Mouse (Mus musculus) limb, embryonic 15.5 days (tissue): ENCODE data around the gene Zdhhc14. TPM values are rescaled to one million over a fixed set of nuclear protein-coding genes. Genes with fewer than 3 reads are reported as not detected.

ENCODE experiments used
- ATAC-seq: fragments of 200-750 bp; cut with Nextera tagmentation; 2 replicates; pipeline ENCODE4 v1.8.0; 2017; ENCODE audit warnings: low read depth, moderate TSS enrichment; ENCODE audit not compliant: insufficient number of reproducible peaks, low FRiP score, low TSS enrichment
- H3K27ac ChIP-seq: fragments of 300-500 bp; sonication (generic); 2 replicates; pipeline ENCODE4 v1.5.1; 2015; ENCODE audit warnings: moderate library complexity, mild to moderate bottlenecking, inconsistent platforms
- H3K27me3 ChIP-seq: fragments of 300-500 bp; sonication (generic); 2 replicates; pipeline ENCODE4 v1.6.1; 2015; ENCODE audit warnings: inconsistent platforms
- H3K36me3 ChIP-seq: fragments of 300-500 bp; sonication (generic); 2 replicates; pipeline ENCODE4 v1.6.1; 2015; ENCODE audit warnings: inconsistent platforms
- H3K4me1 ChIP-seq: fragments of 300-500 bp; sonication (generic); 2 replicates; pipeline ENCODE4 v1.6.1; 2015; ENCODE audit warnings: inconsistent platforms
- H3K4me2 ChIP-seq: fragments of 300-500 bp; sonication (generic); 2 replicates; pipeline ENCODE4 v1.6.1; 2015; ENCODE audit warnings: mild to moderate bottlenecking, inconsistent platforms
- H3K4me3 ChIP-seq: fragments of 300-500 bp; sonication (generic); 2 replicates; pipeline ENCODE4 v1.5.1; 2015; ENCODE audit warnings: mild to moderate bottlenecking, inconsistent platforms
- H3K9ac ChIP-seq: fragments of 300-500 bp; sonication (generic); 2 replicates; pipeline ENCODE4 v1.6.1; 2015; ENCODE audit warnings: inconsistent platforms
- H3K9me3 ChIP-seq: fragments of 300-500 bp; sonication (generic); 2 replicates; pipeline ENCODE4 v1.6.1; 2016; ENCODE audit warnings: inconsistent platforms
- WGBS: fragments of 180-500 bp; shearing (Covaris S2); methylation state at CpG from one replicate; pipeline ENCODE4 v1.1.7; 2015; 5-methylcytosine and 5-hydroxymethylcytosine counted together
- polyA plus RNA-seq: library from polyadenylated mRNA; unstranded; fragments of >200 nt; fragmentation: Nextera tagmentation; extraction: Ambion mirVana; gene quantifications from 2 replicates; pipeline ENCODE4 v1.2.1, GENCODE M21; 2015

Gene Zdhhc14
- polyA plus RNA-seq, 1 experiment from 2014 or later: 5.1 TPM

- Histone ChIP-seq H3K27ac (no peak overlapping the region), H3K9me3 (no peaks in the 10 kb centered on the region), H3K4me3 (no peak overlapping the region), H3K4me1 (peaks cover 9% of the 10 kb centered on the region; the same call in 1 of the 2 replicates), H3K36me3 (no peaks in the 10 kb centered on the region), H3K9ac (no peak overlapping the region), H3K27me3 (no peaks in the 10 kb centered on the region), H3K4me2 (no peak overlapping the region)
- WGBS: 79% methylated on average over 4 of the region's 4 CpGs
- ATAC-seq: no peak
These were observed 159.2 kb downstream of the Zdhhc14 start for GRCm38 (mm10) chr17:5651551-5651950.

DNA sequence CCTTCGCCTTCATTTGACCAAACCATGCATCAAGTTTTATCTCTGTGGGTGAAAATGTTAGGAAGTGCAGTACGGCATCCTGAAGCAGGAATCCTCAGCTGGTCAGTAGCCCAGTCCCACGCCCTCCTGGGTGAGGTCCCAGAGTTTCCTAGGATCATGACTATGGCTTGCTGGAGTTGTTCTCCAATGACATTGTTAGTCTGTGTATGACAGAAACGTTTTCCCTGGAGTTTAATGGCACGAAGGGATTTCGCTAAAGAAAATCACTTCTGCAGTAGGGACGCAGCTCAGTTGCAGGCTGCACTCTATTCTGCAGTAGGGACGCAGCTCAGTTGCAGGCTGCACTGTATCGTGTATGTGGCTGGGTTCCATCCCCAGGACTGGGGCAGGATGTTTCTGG, 161.6 kb downstream of the Zdhhc14 start:
- H3K36me3 ChIP-seq: no peaks in the 10 kb centered on the region
- H3K27ac ChIP-seq: no peak overlapping the region
- H3K27me3 ChIP-seq: no peaks in the 10 kb centered on the region
- no peaks in the 10 kb centered on the region for H3K9me3 ChIP-seq
- peaks cover 9% of the 10 kb centered on the region; the same call in 1 of the 2 replicates for H3K4me1 ChIP-seq
- no peak overlapping the region for H3K4me3 ChIP-seq
- ATAC-seq: no peak
- 66% methylated on average over 9 of the region's 9 CpGs for WGBS
- H3K9ac ChIP-seq: no peak overlapping the region
- no peak overlapping the region for H3K4me2 ChIP-seq

- no peak overlapping the region for H3K4me3 ChIP-seq
- no peaks in the 10 kb centered on the region for H3K9me3 ChIP-seq
- 92% methylated on average over 4 of the region's 4 CpGs for WGBS
- ATAC-seq: no peak
- H3K27ac ChIP-seq: no peak overlapping the region
- H3K4me2 ChIP-seq: no peak overlapping the region
- peaks cover 9% of the 10 kb centered on the region; the same call in 1 of the 2 replicates for H3K4me1 ChIP-seq
- H3K36me3 ChIP-seq: no peaks in the 10 kb centered on the region
- no peak overlapping the region for H3K9ac ChIP-seq
- H3K27me3 ChIP-seq: no peaks in the 10 kb centered on the region
These were observed 163.2 kb downstream of the Zdhhc14 start for GRCm38 (mm10) chr17:5655536-5655935.

DNA sequence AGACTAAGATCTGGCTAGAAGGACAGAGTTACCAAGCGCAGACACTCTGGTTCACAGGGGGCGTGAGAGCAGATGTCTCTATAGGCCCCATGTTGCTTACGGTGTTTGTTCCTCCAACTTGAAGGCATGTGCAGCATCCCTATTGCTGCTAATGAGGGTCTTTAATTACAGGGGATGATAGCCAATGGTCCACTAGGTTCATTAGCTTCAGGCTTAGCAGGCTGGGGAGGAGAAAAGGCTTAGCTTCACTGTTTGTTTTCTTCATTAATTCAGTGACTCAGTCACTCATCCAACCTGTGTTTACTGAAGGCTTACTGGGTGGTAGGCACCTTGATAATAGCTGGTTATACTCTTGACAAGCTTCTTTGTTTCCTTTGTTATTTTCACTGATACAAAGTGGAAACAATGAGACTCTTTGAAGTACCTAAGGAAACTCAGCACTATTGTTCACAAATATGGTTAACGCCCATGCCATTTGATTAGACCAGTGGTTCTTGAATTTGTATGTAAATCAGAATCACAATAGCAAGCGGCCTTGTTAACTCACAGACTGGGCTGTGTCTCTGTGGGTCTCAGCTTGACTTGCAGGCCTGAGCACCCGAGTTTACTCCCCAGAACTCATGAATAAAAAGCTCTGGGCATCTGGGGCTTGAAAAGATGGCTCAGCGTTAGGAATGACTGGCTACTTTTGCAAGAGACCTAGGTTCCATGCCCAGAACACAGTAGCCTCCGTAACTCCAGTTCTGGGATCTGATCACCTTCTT, 168.1 kb downstream of the Zdhhc14 start:
- no peak overlapping the region for H3K4me3 ChIP-seq
- H3K4me2 ChIP-seq: no peak overlapping the region
- H3K27ac ChIP-seq: no peak overlapping the region
- no peak for ATAC-seq
- no peaks in the 10 kb centered on the region for H3K9me3 ChIP-seq
- H3K9ac ChIP-seq: no peak overlapping the region
- H3K4me1 ChIP-seq: no peaks in the 10 kb centered on the region
- 65% methylated on average over 8 of the region's 8 CpGs for WGBS
- no peaks in the 10 kb centered on the region for H3K36me3 ChIP-seq
- no peaks in the 10 kb centered on the region for H3K27me3 ChIP-seq

- no peaks in the 10 kb centered on the region for H3K9me3 ChIP-seq
- no peak overlapping the region for H3K9ac ChIP-seq
- no peaks in the 10 kb centered on the region for H3K36me3 ChIP-seq
These were observed 174.3 kb downstream of the Zdhhc14 start for GRCm38 (mm10) chr17:5666652-5667051.

GRCm38 (mm10) chr17:5668456-5668855, 176.1 kb downstream of the Zdhhc14 start:
- Histone ChIP-seq H3K9me3 (no peaks in the 10 kb centered on the region), H3K4me3 (no peak overlapping the region), H3K9ac (no peak overlapping the region), H3K36me3 (no peaks in the 10 kb centered on the region), H3K4me1 (peaks cover 2% of the 10 kb centered on the region; the same call in 1 of the 2 replicates), H3K27me3 (no peaks in the 10 kb centered on the region), H3K4me2 (no peak overlapping the region), H3K27ac (no peak overlapping the region)
- ATAC-seq: no peak
- WGBS: 24% methylated on average over 3 of the region's 3 CpGs

More at GRCm38 (mm10) chr17:5666652-5667051, 174.3 kb downstream of the Zdhhc14 start:
- no peak for ATAC-seq
- Histone ChIP-seq H3K4me2 (no peak overlapping the region), H3K4me3 (no peak overlapping the region), H3K4me1 (peaks cover 2% of the 10 kb centered on the region; the same call in 1 of the 2 replicates), H3K27me3 (no peaks in the 10 kb centered on the region), H3K27ac (no peak overlapping the region)
- 71% methylated on average over 8 of the region's 8 CpGs for WGBS

DNA sequence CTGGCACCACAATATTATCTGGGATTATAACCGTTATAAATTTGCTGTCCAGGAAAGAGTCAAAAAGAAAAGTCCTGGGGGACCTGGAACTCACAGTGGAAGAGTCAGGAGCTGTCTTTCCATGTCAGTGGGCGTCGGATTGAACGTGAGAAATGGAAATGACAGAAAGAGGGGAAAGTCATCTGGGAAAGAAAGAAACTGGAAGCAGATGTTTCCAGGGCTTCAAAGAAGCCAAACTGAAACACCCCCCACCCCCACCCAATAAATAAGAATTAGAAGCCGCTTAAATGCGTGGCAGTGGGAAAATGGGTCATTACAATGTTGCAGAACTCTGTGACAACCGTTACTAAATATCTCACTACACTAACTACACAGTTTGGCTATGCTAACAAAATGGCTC, 176.6 kb downstream of the Zdhhc14 start:
- no peaks in the 10 kb centered on the region for H3K36me3 ChIP-seq
- peaks cover 2% of the 10 kb centered on the region; the same call in 1 of the 2 replicates for H3K4me1 ChIP-seq
- no peak overlapping the region for H3K9ac ChIP-seq
- H3K4me3 ChIP-seq: no peak overlapping the region
- 35% methylated on average over 7 of the region's 7 CpGs for WGBS
- no peaks in the 10 kb centered on the region for H3K27me3 ChIP-seq
- ATAC-seq: no peak
- no peaks in the 10 kb centered on the region for H3K9me3 ChIP-seq
- no peak overlapping the region for H3K4me2 ChIP-seq
- no peak overlapping the region for H3K27ac ChIP-seq

- Histone ChIP-seq H3K27ac (no peak overlapping the region), H3K4me3 (no peak overlapping the region), H3K9me3 (no peaks in the 10 kb centered on the region), H3K27me3 (no peaks in the 10 kb centered on the region), H3K9ac (no peak overlapping the region), H3K4me1 (no peaks in the 10 kb centered on the region), H3K36me3 (no peaks in the 10 kb centered on the region), H3K4me2 (no peak overlapping the region)
- no peak for ATAC-seq
- 86% methylated on average over 8 of the region's 8 CpGs for WGBS
These were observed 183.6 kb downstream of the Zdhhc14 start for GRCm38 (mm10) chr17:5675951-5676350.

DNA sequence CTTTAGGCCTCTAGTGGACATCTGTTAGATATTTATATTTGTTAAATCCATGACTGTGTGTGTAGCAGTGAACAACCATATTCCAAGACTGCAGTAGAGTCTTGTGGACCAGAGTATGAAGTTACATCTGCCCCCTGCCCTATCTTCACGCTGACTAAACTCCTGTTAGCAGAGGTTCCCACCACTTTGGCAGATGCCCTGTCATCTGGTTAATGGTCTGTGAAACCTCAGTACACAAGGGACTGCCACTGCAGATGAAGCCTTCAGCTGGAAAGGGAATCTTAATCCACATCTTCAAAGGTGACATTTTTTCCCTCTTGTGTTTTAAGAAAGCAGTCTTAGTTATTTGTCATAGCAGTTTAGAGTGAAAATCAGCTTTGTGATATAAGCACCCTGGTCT, 187.0 kb downstream of the Zdhhc14 start:
- no peaks in the 10 kb centered on the region for H3K36me3 ChIP-seq
- no peak overlapping the region for H3K4me3 ChIP-seq
- no peak overlapping the region for H3K4me2 ChIP-seq
- H3K4me1 ChIP-seq: no peaks in the 10 kb centered on the region
- no peak overlapping the region for H3K27ac ChIP-seq
- H3K9me3 ChIP-seq: no peaks in the 10 kb centered on the region
- ATAC-seq: no peak
- no peak overlapping the region for H3K9ac ChIP-seq
- 28% methylated on average over 1 of the region's 1 CpGs for WGBS
- no peaks in the 10 kb centered on the region for H3K27me3 ChIP-seq

DNA sequence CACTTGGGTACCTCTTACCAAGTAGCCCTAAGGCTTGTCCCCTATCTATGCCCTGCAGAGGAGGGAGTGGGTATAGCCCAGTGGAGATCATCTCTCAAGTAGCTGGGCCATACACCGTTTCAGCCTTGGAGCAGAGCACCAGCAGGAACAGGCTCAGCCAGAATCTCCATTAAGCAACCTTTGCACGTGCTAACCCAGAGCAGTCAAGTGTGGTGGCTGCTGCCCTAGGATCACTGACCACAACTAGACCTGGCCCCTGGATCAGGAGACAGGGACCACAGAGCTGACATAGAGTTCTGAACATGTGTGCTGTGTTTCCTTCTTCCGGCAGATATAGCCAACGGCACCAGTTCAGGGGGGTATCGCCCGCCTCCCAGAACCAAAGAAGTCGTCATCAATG, 193.0 kb downstream of the Zdhhc14 start:
- Histone ChIP-seq H3K27ac (no peak overlapping the region), H3K4me2 (no peak overlapping the region), H3K9me3 (no peaks in the 10 kb centered on the region), H3K9ac (no peak overlapping the region), H3K27me3 (no peaks in the 10 kb centered on the region), H3K4me1 (no peaks in the 10 kb centered on the region), H3K4me3 (no peak overlapping the region), H3K36me3 (no peaks in the 10 kb centered on the region)
- WGBS: 93% methylated on average over 7 of the region's 7 CpGs
- ATAC-seq: no peak

GRCm38 (mm10) chr17:5687810-5688209, 195.5 kb downstream of the Zdhhc14 start:
- no peak overlapping the region for H3K9ac ChIP-seq
- no peaks in the 10 kb centered on the region for H3K9me3 ChIP-seq
- peaks cover 5% of the 10 kb centered on the region; the same call in 1 of the 2 replicates for H3K4me1 ChIP-seq
- no peak overlapping the region for H3K4me2 ChIP-seq
- no peak overlapping the region for H3K27ac ChIP-seq
- H3K4me3 ChIP-seq: no peak overlapping the region
- 58% methylated on average over 4 of the region's 4 CpGs for WGBS
- H3K36me3 ChIP-seq: no peaks in the 10 kb centered on the region
- ATAC-seq: no peak
- no peaks in the 10 kb centered on the region for H3K27me3 ChIP-seq

- H3K36me3 ChIP-seq: no peaks in the 10 kb centered on the region
- no peak overlapping the region for H3K4me2 ChIP-seq
- H3K9me3 ChIP-seq: no peaks in the 10 kb centered on the region
- no peak for ATAC-seq
- no peak overlapping the region for H3K27ac ChIP-seq
- H3K27me3 ChIP-seq: no peaks in the 10 kb centered on the region
- WGBS: 71% methylated on average over 2 of the region's 2 CpGs
- H3K4me3 ChIP-seq: no peak overlapping the region
- peaks cover 5% of the 10 kb centered on the region; the same call in 1 of the 2 replicates for H3K4me1 ChIP-seq
- H3K9ac ChIP-seq: no peak overlapping the region
These were observed 195.9 kb downstream of the Zdhhc14 start for GRCm38 (mm10) chr17:5688222-5688621.
